Mouse (Mus musculus) liver, embryonic 16.5 days (tissue): Measurements from ENCODE around the gene Tcl1. TPM values are rescaled to one million over a fixed set of nuclear protein-coding genes. Genes with fewer than 3 reads are reported as not detected.

Experiments
- ATAC-seq: fragments of 200-750 bp; cut with Nextera tagmentation; 2 replicates; pipeline ENCODE4 v1.8.0; 2017; ENCODE audit warnings: low read depth, mild to moderate bottlenecking, moderate number of reproducible peaks, moderate library complexity
- H3K27ac ChIP-seq: fragments of 300-500 bp; sonication (generic); 2 replicates; pipeline ENCODE4 v1.5.1; 2014; ENCODE audit warnings: mild to moderate bottlenecking, low read length
- H3K27me3 ChIP-seq: fragments of 300-500 bp; sonication (generic); 2 replicates; pipeline ENCODE4 v1.6.1; 2014; ENCODE audit warnings: low read depth, low read length, mixed read lengths; ENCODE audit not compliant: control insufficient read depth, insufficient read depth
- H3K36me3 ChIP-seq: fragments of 300-500 bp; sonication (generic); 2 replicates; pipeline ENCODE4 v1.6.1; 2014; ENCODE audit warnings: mild to moderate bottlenecking; ENCODE audit not compliant: control insufficient read depth, insufficient read depth
- H3K4me1 ChIP-seq: fragments of 300-500 bp; sonication (generic); 2 replicates; pipeline ENCODE4 v1.6.1; 2014; ENCODE audit warnings: low read depth, low read length, mixed read lengths; ENCODE audit not compliant: control insufficient read depth
- H3K4me2 ChIP-seq: fragments of 300-500 bp; sonication (generic); 2 replicates; pipeline ENCODE4 v1.6.1; 2014; ENCODE audit warnings: low read depth, low read length, mixed read lengths
- H3K4me3 ChIP-seq: fragments of 300-500 bp; sonication (generic); 2 replicates; pipeline ENCODE4 v1.5.1; 2014; ENCODE audit warnings: low read depth, mild to moderate bottlenecking, low read length
- H3K9ac ChIP-seq: fragments of 300-500 bp; sonication (generic); 2 replicates; pipeline ENCODE4 v1.6.1; 2014; ENCODE audit warnings: low read depth, low read length
- H3K9me3 ChIP-seq: fragments of 300-500 bp; sonication (generic); replicated peaks from 2 replicates; pipeline ENCODE4 v1.6.1; 2016; ENCODE audit warnings: low read length; ENCODE audit not compliant: control insufficient read depth
- WGBS: fragments of 180-500 bp; shearing (Covaris S2); extraction: QIAGEN DNeasy Blood & Tissue Kit; methylation state at CpG from one replicate; pipeline ENCODE4 v1.1.7; 2014; ENCODE audit not compliant: insufficient replicate concordance; 5-methylcytosine and 5-hydroxymethylcytosine counted together
- polyA plus RNA-seq: library from polyadenylated mRNA; unstranded; fragments of >200 nt; fragmentation: Nextera tagmentation; extraction: Ambion mirVana; gene quantifications from 2 replicates; pipeline ENCODE4 v1.2.1, GENCODE M21; 2015

Gene Tcl1
- polyA plus RNA-seq: not detected in 2 replicates

GRCm38 (mm10) chr12:105222601-105223319 lies at the start of gene Tcl1:
Tcl1 (minus strand) TSS chr12:105222793.
- Histone ChIP-seq H3K9me3 (no peaks in the 10 kb centered on the region), H3K9ac (no peak within 1 kb of the TSS), H3K27me3 (no peaks in the 10 kb centered on the region), H3K27ac (no peak within 1 kb of the TSS), H3K36me3 (no peaks in the 10 kb centered on the region), H3K4me2 (no peak within 1 kb of the TSS), H3K4me1 (no peaks in the 10 kb centered on the region), H3K4me3 (no peak within 1 kb of the TSS)
- ATAC-seq: no peak
- WGBS: 73% methylated on average over 22 of the region's 22 CpGs

- no peaks in the 10 kb centered on the region for H3K4me1 ChIP-seq
- H3K4me3 ChIP-seq: no peak overlapping the region
- no peak overlapping the region for H3K9ac ChIP-seq
- no peak for ATAC-seq
- H3K27me3 ChIP-seq: no peaks in the 10 kb centered on the region
- no peak overlapping the region for H3K4me2 ChIP-seq
- no peaks in the 10 kb centered on the region for H3K36me3 ChIP-seq
- H3K27ac ChIP-seq: no peak overlapping the region
- 56% methylated on average over 17 of the region's 17 CpGs for WGBS
- no peaks in the 10 kb centered on the region for H3K9me3 ChIP-seq
Measured at GRCm38 (mm10) chr12:105271016-105271965, 48.7 kb upstream of the Tcl1 start.

GRCm38 (mm10) chr12:105267076-105267475 lies 44.5 kb upstream of the Tcl1 start:
- Histone ChIP-seq H3K4me2 (no peak overlapping the region), H3K27me3 (no peaks in the 10 kb centered on the region), H3K27ac (no peak overlapping the region), H3K36me3 (no peaks in the 10 kb centered on the region), H3K9ac (no peak overlapping the region), H3K9me3 (no peaks in the 10 kb centered on the region), H3K4me3 (no peak overlapping the region), H3K4me1 (no peaks in the 10 kb centered on the region)
- no peak for ATAC-seq
- WGBS: 61% methylated on average over 5 of the region's 5 CpGs

GRCm38 (mm10) chr12:105266096-105266495 lies 43.5 kb upstream of the Tcl1 start:
- no peak for ATAC-seq
- no peaks in the 10 kb centered on the region for H3K27me3 ChIP-seq
- no peak overlapping the region for H3K4me3 ChIP-seq
- H3K36me3 ChIP-seq: no peaks in the 10 kb centered on the region
- no peaks in the 10 kb centered on the region for H3K9me3 ChIP-seq
- WGBS: 9% methylated on average over 3 of the region's 3 CpGs
- H3K9ac ChIP-seq: no peak overlapping the region
- no peak overlapping the region for H3K27ac ChIP-seq
- no peaks in the 10 kb centered on the region for H3K4me1 ChIP-seq
- H3K4me2 ChIP-seq: no peak overlapping the region

GRCm38 (mm10) chr12:105259221-105259620 lies 36.6 kb upstream of the Tcl1 start:
- Histone ChIP-seq H3K27me3 (no peaks in the 10 kb centered on the region), H3K27ac (no peak overlapping the region), H3K9me3 (no peaks in the 10 kb centered on the region), H3K9ac (no peak overlapping the region), H3K36me3 (no peaks in the 10 kb centered on the region), H3K4me1 (no peaks in the 10 kb centered on the region), H3K4me3 (no peak overlapping the region), H3K4me2 (no peak overlapping the region)
- WGBS: 36% methylated on average over 4 of the region's 4 CpGs
- no peak for ATAC-seq

- ATAC-seq: no peak
Measured at GRCm38 (mm10) chr12:105258787-105259186, 36.2 kb upstream of the Tcl1 start.

GRCm38 (mm10) chr12:105253796-105254195 lies 31.2 kb upstream of the Tcl1 start:
- Histone ChIP-seq H3K27me3 (no peaks in the 10 kb centered on the region), H3K27ac (no peak overlapping the region), H3K36me3 (no peaks in the 10 kb centered on the region), H3K9me3 (no peaks in the 10 kb centered on the region), H3K4me1 (no peaks in the 10 kb centered on the region), H3K4me2 (no peak overlapping the region), H3K4me3 (no peak overlapping the region), H3K9ac (no peak overlapping the region)
- no peak for ATAC-seq
- WGBS: 74% methylated on average over 3 of the region's 3 CpGs

More at GRCm38 (mm10) chr12:105258787-105259186, 36.2 kb upstream of the Tcl1 start:
- Histone ChIP-seq H3K36me3 (no peaks in the 10 kb centered on the region), H3K4me1 (no peaks in the 10 kb centered on the region), H3K9ac (no peak overlapping the region), H3K4me2 (no peak overlapping the region), H3K4me3 (no peak overlapping the region), H3K9me3 (no peaks in the 10 kb centered on the region), H3K27ac (no peak overlapping the region), H3K27me3 (no peaks in the 10 kb centered on the region)
- WGBS: 12% methylated on average over 9 of the region's 9 CpGs

- H3K27ac ChIP-seq: no peak overlapping the region
- H3K36me3 ChIP-seq: no peaks in the 10 kb centered on the region
- no peaks in the 10 kb centered on the region for H3K27me3 ChIP-seq
- no peak for ATAC-seq
- 5% methylated on average over 9 of the region's 9 CpGs for WGBS
- H3K4me2 ChIP-seq: no peak overlapping the region
- no peaks in the 10 kb centered on the region for H3K9me3 ChIP-seq
- no peak overlapping the region for H3K9ac ChIP-seq
- H3K4me1 ChIP-seq: no peaks in the 10 kb centered on the region
- H3K4me3 ChIP-seq: no peak overlapping the region
Measured at GRCm38 (mm10) chr12:105248763-105249233, 26.2 kb upstream of the Tcl1 start.

- no peak overlapping the region for H3K4me3 ChIP-seq
- 69% methylated on average over 9 of the region's 9 CpGs for WGBS
Measured at GRCm38 (mm10) chr12:105239060-105239459, 16.5 kb upstream of the Tcl1 start.

More at GRCm38 (mm10) chr12:105239060-105239459, 16.5 kb upstream of the Tcl1 start:
- no peak overlapping the region for H3K27ac ChIP-seq
- H3K9me3 ChIP-seq: no peaks in the 10 kb centered on the region
- H3K4me1 ChIP-seq: no peaks in the 10 kb centered on the region
- no peaks in the 10 kb centered on the region for H3K36me3 ChIP-seq
- ATAC-seq: no peak
- H3K27me3 ChIP-seq: no peaks in the 10 kb centered on the region
- no peak overlapping the region for H3K4me2 ChIP-seq
- no peak overlapping the region for H3K9ac ChIP-seq
